Mouse (Mus musculus): Measurements from ENCODE around the gene CN725425.

Gene CN725425

DNA sequence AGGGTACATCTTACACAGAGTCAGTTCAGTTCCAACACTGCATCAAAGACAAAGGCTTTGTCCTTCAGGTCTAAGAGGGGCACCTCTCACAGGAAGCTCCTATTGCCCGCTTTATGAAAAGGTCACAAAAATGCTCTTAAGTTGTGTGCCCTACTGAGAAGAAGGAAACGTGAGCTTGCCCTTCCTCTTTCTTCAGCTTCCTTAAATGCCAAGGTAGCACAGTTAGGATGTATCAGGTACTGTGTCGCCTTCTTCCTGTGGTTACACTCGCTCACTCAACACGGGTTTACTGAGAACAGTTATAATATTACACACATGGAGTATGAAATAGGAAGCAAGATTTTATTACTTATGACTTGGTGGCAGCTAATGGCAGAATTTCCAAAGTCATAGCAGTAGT lies 38.0 kb downstream of the CN725425 start:
- no peak for DNase-seq

DNA sequence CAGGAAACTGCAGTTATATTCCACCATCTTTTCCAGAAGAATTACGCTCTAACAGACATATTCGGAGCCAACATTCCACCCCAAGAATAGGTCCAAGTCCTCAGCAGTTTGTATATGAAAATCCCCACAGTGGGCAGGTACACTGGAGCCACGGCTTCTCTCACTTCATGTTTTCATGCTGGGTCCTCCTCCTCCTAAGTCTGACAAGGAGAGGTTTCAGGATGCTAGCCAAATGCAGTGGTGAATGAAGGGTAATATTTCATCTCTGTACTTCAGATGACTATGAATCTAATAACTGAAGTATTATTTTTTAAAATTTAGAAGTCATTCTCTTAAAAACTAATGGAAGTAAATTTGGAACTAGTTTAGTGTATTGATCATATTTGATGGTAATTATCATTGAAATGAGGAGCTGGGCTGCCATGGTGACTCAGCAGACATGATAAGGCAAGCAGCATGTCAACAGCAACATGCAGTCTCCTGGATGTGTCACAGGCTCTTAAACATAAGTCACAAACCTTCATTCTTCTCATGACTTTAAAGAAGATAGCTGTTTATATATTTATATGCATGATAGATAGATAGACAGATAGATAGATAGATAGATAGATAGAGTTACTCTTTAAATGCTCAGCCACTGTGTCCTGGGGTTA lies 41.5 kb downstream of the CN725425 start:
- DNase-seq: no peak

DNA sequence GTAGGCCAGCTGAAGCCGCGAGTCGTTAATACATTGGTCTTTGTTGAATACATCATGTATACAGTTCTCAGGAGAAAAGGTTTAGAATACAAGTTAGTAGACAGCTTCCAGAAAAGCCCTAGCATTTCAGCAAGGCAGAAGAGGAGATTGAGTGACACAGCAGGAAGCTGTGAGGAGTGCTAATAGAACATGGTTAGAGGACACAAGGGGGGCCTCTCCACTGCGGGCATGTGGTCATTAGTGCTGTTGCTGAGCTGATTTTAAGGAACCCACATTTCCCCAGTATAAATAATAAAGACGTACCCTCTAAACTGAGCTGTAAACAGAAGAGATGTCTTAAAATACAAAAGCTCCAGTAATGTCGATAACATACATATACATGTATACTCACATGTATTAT lies 51.5 kb downstream of the CN725425 start:
- DNase-seq: no peak

DNA sequence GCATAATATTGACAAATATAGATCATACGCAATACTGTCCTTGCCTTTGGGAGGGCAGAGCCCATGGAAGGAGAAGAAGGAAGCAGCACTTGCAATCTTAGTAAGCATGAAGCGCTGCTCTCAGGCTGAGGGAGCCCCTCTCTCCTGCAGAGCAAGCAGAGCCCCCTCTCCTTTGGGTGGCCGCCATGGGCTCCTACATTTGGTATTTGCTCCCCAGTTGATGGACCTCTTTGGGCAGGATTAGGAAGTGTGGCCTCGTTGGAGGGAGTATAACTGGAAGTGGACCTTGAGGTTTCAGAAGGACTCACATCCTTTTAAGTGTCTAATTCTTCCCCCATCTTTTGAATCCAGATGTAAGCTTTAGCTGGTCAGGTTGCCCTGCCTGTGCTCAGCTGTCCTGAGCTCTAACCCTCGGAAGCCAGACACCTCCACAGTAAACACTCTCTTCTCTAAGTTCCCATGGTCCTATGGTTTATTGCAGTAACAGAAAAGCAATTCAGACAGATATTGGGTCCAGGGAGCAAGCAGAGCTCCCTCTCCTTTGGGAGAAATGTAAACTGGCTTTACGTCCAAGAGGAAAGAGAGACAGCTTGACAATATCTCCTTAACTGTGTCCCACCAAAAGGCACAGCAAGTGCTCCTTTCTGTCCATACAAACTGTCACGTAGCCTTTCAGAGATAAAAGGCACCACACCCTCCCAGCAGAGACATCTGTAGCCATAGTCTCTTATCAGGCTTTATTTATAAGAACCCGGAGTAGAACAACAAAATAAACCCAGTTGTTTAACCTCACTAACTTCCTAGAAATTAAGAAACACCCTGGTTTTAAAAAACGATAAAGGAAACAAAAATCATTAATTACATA lies 52.5 kb downstream of the CN725425 start:
- no peak for DNase-seq

DNA sequence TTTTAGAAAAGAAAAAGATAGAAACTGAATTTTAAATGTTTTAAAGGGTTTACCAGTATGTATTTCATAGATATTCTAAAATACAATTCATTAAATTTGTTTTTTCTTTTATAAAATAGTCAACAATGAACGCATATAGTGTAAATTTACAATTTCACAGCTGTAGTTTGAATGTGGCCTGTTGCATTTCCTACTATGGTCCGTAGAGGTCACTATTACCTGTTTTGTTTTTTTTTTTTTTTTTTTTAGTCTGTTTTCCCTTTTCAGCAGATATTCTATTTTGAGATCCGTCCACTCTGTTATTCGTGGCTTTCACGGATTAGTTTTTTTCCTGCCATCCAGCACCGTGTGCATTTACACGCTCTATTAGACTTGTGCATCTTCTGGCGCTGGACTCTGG lies 53.7 kb downstream of the CN725425 start:
- no peak for DNase-seq

DNA sequence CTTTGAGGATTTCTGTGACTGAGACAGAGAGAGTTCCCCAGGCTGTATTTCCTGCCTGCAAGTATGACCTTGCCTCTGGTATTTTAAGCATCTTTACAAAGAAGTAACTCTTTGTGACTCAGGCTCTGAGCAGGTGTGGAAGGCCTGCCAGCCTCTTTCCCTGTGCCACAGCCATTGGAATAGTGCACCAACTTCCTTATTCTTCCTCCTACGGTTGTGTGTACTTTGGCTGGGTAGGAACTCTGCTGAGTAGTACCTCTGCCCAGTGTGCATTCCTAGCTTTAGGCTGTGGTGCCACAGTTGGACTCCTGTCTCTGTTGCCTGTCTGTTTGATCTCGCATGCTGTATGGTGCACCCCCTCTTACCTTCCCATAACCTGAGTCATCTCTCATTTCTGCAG lies 56.0 kb downstream of the CN725425 start:
- no peak for DNase-seq

DNA sequence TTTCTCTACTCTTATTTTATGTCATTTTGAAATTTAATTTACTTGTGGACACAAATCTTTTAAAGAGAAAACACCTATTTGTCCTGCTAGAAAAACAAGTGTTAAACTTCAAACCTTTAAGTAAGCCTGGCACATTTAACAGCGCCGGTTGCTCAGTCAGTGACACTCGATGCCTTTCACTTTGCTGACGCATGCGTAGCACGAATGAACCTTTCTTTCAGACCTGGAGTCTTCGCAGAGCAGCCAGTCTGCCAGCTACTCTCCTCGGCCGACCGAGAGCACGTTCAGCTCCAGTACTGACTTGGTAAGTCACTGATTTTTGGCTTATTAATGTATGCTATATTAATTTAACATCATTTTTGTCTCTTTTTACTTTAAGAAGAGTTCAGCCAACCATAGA lies 57.8 kb downstream of the CN725425 start:
- DNase-seq: peak; percentile 49

DNA sequence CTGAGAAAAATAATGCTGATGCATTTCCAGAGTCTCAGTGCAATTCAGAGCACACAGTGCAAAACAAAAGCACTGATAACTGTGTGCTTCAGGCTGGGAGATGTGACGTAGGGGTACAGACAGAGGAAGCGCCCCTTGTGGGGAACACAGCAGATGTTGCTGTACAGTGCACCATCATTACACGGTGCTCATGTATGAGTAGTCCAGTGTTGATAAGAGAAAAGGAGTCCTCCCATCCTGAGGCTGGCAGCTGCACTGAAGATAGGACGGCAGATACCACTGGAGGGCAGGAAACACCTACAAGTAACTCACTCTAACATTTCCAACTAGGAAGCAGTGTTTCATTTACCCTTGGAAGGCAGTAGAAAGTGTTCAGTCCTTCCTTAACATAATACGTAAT lies 61.3 kb downstream of the CN725425 start:
- DNase-seq: no peak

DNA sequence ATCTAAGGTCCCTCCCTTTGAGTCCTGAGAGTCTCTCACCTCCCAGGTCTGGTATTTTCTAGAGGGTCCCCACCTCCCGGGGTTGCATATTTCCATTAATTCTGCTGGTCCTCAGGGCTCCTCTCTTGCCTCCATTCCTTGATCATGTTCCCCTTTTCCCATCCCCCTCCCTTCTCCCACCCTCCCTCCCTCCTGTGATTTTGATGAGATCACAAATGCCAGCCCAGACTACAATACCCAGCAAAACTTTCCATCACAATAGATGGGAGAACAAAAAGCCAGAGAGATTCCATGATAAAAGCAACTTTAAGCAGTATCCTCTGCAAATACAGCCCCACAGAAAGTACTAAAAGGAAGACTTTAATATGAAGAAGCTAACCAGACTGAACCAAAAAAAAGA lies 64.6 kb downstream of the CN725425 start:
- DNase-seq: no peak

DNA sequence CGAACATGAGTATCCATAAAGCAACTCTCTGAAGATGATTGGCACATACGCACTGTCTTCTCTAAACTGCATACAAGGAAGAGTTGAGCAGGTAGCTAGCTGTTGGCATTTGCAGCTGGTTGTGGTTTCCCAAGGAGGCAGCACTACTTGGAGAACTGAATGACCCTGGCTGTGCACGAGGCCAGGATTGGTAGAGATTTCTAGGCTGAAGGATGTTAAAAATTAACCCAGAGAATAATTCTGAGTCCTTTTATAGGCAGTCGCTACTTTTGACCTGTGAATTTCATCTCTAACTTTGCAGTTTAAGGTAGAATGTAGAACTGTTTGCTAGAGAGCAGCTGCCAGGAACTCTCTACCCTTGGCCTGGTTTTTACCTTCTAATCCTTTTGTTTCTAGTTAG lies 69.2 kb downstream of the CN725425 start:
- DNase-seq: peak; percentile 76

DNA sequence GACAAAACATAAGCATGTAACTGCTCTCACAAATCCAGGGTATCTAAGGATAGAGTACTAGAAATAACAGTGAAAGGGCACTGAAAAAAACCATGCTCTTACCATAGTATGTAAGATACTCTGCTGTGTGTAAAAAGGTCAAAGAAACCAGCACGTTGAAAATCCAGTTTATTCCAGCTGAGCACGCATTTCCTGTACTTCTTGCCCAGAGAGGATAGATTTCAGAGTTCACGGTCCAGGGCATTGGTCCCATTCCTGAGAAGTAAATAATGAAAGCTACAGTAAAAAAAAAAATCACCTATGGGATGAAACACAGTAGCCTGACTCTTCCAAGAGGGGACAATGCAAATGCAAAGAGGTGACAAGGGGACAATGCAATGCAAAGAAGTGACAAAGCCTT lies 76.7 kb downstream of the CN725425 start:
- peak; percentile 70 for DNase-seq

DNA sequence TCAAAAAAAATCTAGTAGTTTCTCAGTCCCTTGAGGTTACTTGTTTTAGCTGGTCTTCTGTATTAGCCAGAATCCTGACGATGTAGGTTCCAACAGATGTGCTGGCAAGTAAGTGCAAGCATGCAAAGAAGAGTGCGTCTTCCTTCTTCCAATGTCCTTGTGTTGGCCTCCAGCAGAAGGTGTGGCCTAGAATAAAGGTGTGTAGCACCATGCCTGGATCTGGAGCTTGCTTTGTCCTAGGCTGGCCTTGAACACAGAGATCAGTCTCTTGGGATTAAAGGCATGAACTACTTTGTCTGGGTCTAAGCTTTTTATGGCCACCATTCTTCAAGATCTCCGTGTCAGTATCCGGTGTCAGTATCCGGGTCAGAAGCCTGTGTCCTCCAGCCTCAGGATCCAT lies 80.3 kb downstream of the CN725425 start:
- no peak for DNase-seq

DNA sequence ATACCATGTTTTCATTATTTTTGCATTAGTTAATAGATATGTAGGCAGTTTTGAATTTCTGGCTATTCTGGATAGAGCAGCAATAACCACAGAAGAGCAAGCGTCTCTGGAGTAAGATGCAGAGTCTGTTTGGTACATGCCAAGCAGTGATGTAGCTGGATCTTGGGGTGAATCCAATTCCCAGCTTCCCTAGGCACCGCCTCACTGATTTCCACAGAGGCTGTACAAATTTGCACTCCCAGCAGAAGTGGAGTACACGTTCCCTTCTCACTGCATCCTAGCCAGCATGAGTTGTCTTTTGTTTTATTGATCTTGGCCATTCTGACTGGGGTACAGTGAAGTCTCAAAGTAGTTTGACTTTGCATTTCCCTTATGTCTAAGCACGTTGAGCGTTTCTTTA lies 82.2 kb downstream of the CN725425 start:
- DNase-seq: no peak

DNA sequence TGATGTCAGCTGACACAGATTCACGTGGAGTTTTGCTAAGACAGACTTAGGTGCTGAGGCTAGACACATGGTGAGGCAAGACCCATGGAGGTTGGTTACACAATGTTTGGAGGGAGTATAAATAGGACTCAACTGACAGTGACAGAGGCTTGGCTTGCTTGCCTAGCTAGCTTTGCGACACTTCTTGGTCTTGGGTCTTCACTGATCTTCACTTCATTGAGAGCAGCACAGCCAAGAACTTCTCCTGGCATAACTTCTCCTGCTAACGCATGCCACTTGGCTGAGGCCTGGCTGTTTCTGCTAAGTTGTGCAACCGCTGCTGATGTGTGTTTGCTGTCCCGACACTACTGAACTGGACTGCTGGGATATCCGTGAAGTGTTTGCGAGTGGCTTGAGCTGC lies 83.5 kb downstream of the CN725425 start:
- DNase-seq: no peak

DNA sequence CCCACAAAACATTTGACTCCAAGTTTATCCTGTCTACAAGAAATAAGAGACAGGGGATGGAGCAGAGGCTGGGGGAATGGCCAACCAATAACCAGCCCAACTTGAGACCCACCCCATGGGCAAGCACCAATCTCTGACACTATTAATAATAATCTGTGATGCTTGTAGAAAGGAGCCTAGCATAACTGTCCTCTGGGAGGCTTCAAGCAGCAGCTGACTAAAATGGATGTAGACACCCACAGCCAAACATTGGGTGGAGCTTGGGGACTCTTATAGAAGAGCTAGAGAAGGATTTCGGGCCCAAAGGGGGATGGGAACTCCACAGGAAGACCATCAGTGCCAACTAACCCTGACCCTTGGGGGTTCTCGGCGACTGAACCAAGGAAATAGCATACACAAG lies 84.1 kb downstream of the CN725425 start:
- no peak for DNase-seq

DNA sequence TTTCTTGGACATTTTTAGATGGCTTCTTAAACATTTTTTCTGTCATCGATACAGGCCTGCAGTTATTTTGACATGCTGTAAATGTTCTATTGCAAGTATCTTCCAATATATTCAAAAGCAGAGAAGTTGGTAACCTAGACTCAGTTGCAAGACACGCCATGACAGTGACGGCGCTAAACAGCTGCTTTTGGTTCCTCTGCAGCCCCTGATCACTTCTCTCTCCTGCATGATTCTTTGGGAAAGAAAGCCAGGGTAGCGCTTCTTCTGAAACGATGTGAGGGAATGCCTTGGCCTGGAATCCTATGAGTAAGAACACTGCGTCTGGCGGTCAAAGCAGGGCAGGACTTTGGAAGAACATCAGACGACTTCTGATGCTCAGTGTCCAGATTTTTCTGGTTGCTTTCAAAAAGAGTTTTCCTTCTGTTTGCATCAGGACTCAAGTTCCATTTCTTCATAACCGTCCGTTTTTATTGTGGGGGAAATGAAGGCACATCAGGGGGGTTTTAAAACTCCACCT lies 100.1 kb downstream of the CN725425 start:
- DNase-seq: no peak

DNA sequence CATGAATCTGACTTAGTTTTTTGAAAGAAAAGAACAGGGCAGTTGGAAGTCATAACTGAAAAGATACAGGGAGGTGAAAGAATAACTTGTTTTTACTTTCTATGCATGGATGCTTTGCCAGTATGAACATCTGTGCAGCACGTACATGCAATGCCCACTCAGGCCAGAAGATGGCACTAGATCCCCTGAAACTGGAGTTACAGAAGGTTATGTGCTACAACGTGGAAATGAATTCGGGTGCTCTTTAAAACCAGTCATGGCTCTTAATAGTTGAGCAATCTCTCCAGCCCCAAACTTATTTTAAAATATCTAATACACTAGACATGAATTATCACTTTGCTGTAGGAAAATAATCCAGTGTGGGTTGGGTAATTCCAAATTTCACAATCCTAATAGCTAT lies 102.1 kb downstream of the CN725425 start:
- DNase-seq: peak; percentile 86

DNA sequence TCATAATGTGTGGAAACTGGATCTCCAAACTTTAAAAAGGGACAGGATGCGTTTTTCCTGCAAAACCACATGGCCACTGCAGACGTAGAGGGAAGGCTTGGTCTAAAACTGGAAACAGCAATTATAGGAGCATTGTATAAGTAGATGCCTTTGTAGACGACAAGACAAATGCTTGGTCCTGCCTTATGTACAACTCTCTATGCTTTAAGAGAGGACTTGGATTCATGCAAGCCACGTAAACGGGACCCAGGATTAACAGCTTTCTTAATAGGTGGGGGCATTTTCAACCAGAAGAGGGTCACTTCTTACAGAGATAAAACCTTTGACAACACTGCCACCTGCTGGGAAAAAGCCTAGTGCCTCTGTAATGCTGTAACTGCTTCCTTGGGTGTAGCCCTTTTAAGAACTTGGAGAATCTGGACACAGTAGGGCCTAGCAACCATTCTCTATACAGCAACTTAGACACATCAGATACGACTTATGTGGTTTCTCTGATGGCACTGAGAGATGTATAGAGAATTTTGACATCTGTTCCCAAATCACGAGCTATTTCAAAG lies 105.1 kb downstream of the CN725425 start:
- no peak for DNase-seq
